In the genomic region with DNA sequence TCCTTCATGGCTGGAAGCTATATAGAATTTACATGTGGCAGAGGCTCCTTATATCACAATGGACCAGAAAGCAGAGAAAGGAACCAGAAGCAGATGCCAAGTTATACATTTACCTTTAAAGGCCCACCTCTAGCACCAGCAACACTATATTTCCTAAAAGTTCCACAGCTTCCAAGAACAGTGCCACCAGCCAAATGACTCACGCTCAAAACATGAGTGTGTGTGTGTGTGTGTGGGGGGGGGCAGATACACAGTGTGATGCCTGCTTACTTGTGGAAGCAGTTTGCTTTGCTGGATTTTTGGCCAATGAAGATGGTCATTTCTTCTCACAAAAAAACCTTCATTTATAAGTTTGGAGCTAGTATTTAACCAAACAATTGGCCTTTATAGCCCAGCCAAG, we compare ENCODE assay signal across 24 mouse cellular contexts.
"Had no signal": no experiment of that assay in that cellular context is flagged by ENCODE, and none has a peak within 500 bp of the region (broad histone marks: within the 10 kb centered on the region; RNA-seq: fewer than 3 reads in every experiment).

No protein-coding gene starts in this region.

- H3K27me3 ChIP-seq: heart, embryonic 13.5 days; heart, embryonic 15.5 days; hindbrain, embryonic 13.5 days; hindbrain, embryonic 15.5 days; kidney, embryonic 15.5 days; limb, embryonic 13.5 days; limb, embryonic 15.5 days; liver, embryonic 12.5 days had no signal

- DNase-seq: gastrocnemius, adult 2 months; gastrocnemius, postnatal 10 days; gastrocnemius, postnatal 36 days; heart, adult 11 months; heart, adult 2 months; kidney, adult 11 months; kidney, adult 2 months; kidney, adult 9 months; kidney, postnatal 14 days; kidney, postnatal 36 days; layer of hippocampus, adult 9-11 months; layer of hippocampus, postnatal 36 days; left cerebral cortex, postnatal 4 days; lung, adult 18-20 months had no signal

- ATAC-seq: hindbrain, postnatal 0 days; intestine, embryonic 16.5 days; liver, embryonic 12.5 days had no signal
